Mouse (Mus musculus) spleen, adult 2 months (tissue): Measurements from ENCODE around the gene Me1. TPM values are rescaled to one million over a fixed set of nuclear protein-coding genes. Genes with fewer than 3 reads are reported as not detected.
A peak's percentile ranks its signal among the peaks of the same experiment; 100 is the strongest.

Experiments used
- DNase-seq, 2 experiments: peaks; one replicate each; pipeline versions ENCODE4 v3.0.0 to v3.0.0-alpha.2; 2012 to 2021; ENCODE audit warnings: low spot score in 2 of 2, low read depth in 1 of 2
- H3K27ac ChIP-seq: fragments of 200-500 bp; 2 replicates; pipeline ENCODE4 v1.5.1; 2012; ENCODE audit warnings: low read length, inconsistent platforms; ENCODE audit not compliant: insufficient read depth
- H3K27me3 ChIP-seq: fragments of 200-500 bp; 2 replicates; pipeline ENCODE4 v1.6.1; 2012; ENCODE audit warnings: mild to moderate bottlenecking, moderate library complexity, low read length, inconsistent platforms; ENCODE audit not compliant: control insufficient read depth, insufficient read depth
- H3K36me3 ChIP-seq: fragments of 200-500 bp; 2 replicates; pipeline ENCODE4 v1.6.1; 2012; ENCODE audit warnings: mild to moderate bottlenecking, low read length, inconsistent platforms; ENCODE audit not compliant: control insufficient read depth, insufficient read depth
- H3K4me1 ChIP-seq: fragments of 200-500 bp; 2 replicates; pipeline ENCODE4 v1.6.1; 2011; ENCODE audit warnings: inconsistent platforms; ENCODE audit not compliant: control insufficient read depth, insufficient read depth, insufficient read length
- H3K4me3 ChIP-seq: fragments of 200-500 bp; 2 replicates; pipeline ENCODE4 v1.5.1; 2011; ENCODE audit warnings: mild to moderate bottlenecking, inconsistent platforms; ENCODE audit not compliant: insufficient read depth, insufficient read length; ENCODE audit errors: extremely low read depth
- CTCF ChIP-seq: fragments of 200-500 bp; IDR thresholded peaks from 2 replicates; pipeline ENCODE4 v1.5.1; 2011; ENCODE audit warnings: mild to moderate bottlenecking, inconsistent platforms; ENCODE audit not compliant: insufficient read depth, insufficient read length, insufficient replicate concordance; ENCODE audit errors: extremely low read depth
- POLR2A ChIP-seq: fragments of 200-500 bp; IDR thresholded peaks from 2 replicates; pipeline ENCODE4 v1.6.1; 2011; ENCODE audit warnings: low read depth, low read length, inconsistent platforms
- WGBS: fragments of 180-500 bp; shearing (Covaris S2); methylation state at CpG from one replicate; pipeline ENCODE4 v1.1.7; 2018; 5-methylcytosine and 5-hydroxymethylcytosine counted together
- polyA plus RNA-seq: library from polyadenylated mRNA; depleted of rRNA; stranded (reverse); fragments of >200 nt; gene quantifications from 2 replicates; pipeline ENCODE4 v1.2.3, GENCODE M21; 2012

Me1 gene
- polyA plus RNA-seq, 1 experiment, result 2.0 TPM

DNA sequence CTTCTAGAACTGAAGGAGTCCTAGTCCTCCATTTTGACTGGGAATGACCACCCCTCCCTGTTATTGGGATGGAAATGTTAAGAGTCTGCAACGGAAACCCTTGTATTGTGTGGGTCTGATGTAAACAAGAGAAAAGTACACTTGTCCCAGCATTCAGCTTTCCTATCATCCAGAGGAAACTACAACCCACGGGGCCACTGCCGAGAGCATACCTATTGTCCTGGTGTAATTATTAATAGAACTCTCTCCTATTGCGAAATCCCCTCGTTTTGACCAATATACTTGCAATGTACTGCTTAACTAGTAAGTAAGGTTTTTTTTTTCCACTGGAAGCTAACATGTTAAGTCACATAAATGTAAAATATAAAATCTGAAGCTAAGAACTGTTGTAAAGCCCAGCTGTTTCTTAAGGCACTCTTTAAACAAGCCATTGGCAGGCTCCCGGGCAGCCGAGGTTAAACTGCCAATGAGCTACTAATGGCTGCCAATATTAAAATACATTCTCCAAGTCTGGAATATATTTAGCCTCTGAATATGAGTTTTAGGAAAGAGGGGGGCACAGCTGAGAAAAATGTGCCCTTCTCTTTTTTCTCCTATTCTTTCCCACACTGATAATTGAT is 47.7 kb downstream of the Me1 start:
- H3K27me3 ChIP-seq, result no peaks in the 10 kb centered on the region
- H3K4me1 ChIP-seq, result no peaks in the 10 kb centered on the region
- no peaks in the 10 kb centered on the region for H3K36me3 ChIP-seq
- TF ChIP-seq CTCF, result no peak
- TF ChIP-seq POLR2A, result no peak
- DNase-seq, result no peak
- H3K4me3 ChIP-seq, result no peak overlapping the region
- WGBS, result 67% methylated on average over 7 of the region's 7 CpGs
- H3K27ac ChIP-seq, result no peak overlapping the region

DNA sequence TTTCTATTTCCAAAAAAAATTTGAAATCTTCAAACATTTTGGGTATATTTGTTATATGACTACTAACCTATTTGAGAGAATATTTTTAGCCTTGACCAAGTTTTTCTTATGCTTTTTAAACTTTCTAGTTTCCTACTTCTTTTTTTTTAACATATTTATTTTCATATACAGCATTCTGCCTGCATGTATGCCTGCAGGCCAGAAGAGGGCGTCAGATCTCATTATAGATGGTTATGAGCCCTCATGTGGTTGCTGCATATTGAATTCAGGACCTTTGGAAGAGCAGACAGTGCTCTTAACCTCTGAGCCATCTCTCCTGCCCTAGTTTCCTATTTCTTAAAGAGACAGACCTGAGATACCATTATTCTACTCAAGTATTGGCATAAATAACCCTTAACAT is 48.9 kb downstream of the Me1 start:
- 0% methylated on average over 1 of the region's 1 CpGs for WGBS
- DNase-seq, result no peak
- Histone ChIP-seq H3K27ac (no peak overlapping the region), H3K4me3 (no peak overlapping the region), H3K4me1 (no peaks in the 10 kb centered on the region), H3K36me3 (no peaks in the 10 kb centered on the region), H3K27me3 (no peaks in the 10 kb centered on the region)
- TF ChIP-seq POLR2A (no peak), CTCF (no peak)

GRCm38 (mm10) chr9:86643497-86643896 is 52.3 kb downstream of the Me1 start:
- H3K36me3 ChIP-seq, result no peaks in the 10 kb centered on the region

DNA sequence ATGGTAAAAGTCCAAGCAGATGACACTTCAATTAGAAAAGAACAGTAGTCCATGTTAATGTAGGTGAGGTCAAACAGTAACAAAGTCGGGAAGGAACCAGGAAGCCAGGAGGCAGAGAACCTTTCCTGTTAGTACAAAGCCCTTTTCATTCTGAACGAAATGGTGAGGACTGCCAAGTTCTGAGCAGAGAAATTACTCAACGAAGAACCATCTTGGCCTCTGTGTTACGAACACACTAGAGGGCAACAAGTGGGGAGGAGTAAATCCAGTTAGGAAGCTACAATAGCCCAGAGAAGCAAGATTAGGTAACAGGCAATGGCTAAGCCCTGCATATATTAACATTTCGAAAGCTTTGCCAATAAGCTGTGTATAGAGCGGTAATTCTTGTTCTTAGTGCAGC is 57.0 kb downstream of the Me1 start:
- 59% methylated on average over 6 of the region's 6 CpGs for WGBS
- H3K27ac ChIP-seq, result no peak overlapping the region

More at GRCm38 (mm10) chr9:86643497-86643896, 52.3 kb downstream of the Me1 start:
- Histone ChIP-seq H3K4me3 (no peak overlapping the region), H3K27ac (no peak overlapping the region), H3K4me1 (no peaks in the 10 kb centered on the region), H3K27me3 (no peaks in the 10 kb centered on the region)
- WGBS, result 94% methylated on average over 4 of the region's 4 CpGs
- DNase-seq, result no peak
- TF ChIP-seq POLR2A, result no peak
- no peak for TF ChIP-seq CTCF

DNA sequence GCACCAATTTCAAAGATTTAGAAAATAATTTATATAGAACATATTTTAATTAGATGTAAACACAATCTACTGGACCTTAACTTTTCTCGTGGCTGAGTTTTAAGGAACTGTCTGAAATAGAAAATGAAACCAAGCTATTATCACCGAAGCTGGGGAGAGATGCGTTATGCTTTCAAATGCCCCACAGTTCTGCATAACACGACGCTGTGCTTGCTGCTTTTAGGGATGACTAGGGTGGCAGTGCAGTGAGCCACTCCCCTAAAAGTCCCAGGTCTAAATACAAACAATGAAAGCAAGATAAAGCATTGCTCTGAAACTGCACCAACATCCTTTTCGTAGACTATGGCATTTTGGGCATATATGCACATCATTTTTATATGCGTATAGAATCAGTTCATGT is 64.6 kb downstream of the Me1 start:
- Histone ChIP-seq H3K27me3 (no peaks in the 10 kb centered on the region), H3K27ac (no peak overlapping the region), H3K36me3 (no peaks in the 10 kb centered on the region), H3K4me3 (peak overlapping the region; percentile 25; the same call in 1 of the 2 replicates), H3K4me1 (no peaks in the 10 kb centered on the region)
- peak in 1 of 2 experiments; percentile 9 for DNase-seq
- TF ChIP-seq POLR2A, result no peak
- TF ChIP-seq CTCF, result no peak
- 19% methylated on average over 7 of the region's 7 CpGs for WGBS

More for the DNA sequence above, 57.0 kb downstream of the Me1 start:
- DNase-seq, result no peak
- Histone ChIP-seq H3K4me3 (no peak overlapping the region), H3K36me3 (no peaks in the 10 kb centered on the region), H3K4me1 (no peaks in the 10 kb centered on the region), H3K27me3 (no peaks in the 10 kb centered on the region)
- TF ChIP-seq POLR2A, result no peak
- no peak for TF ChIP-seq CTCF

GRCm38 (mm10) chr9:86630352-86630931 is 65.3 kb downstream of the Me1 start:
- Histone ChIP-seq H3K4me3 (no peak overlapping the region), H3K27ac (no peak overlapping the region), H3K27me3 (no peaks in the 10 kb centered on the region), H3K36me3 (no peaks in the 10 kb centered on the region), H3K4me1 (no peaks in the 10 kb centered on the region)
- no peak for TF ChIP-seq CTCF
- TF ChIP-seq POLR2A, result no peak
- WGBS, result 86% methylated on average over 5 of the region's 5 CpGs
- DNase-seq, result no peak

DNA sequence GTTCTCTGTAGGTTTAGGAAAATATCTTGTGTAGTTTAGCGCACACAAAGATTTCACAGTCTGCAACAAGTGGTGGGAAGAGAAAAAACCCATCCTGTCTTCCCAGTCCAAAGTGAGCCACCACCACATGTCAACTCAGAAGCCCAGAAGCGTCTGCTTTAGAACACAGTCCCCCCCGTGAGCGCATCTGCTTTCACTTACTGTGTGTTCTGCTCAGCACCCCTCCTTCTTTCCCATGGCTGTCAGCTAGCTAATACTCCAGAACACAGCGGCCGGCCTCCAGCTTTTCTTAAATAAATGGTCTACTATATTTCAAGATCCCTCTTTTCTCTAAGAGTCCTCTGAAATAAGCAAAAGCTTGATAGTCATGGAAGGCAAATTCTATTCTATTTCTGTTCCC is 66.4 kb downstream of the Me1 start:
- H3K36me3 ChIP-seq, result no peaks in the 10 kb centered on the region
- TF ChIP-seq CTCF (no peak), POLR2A (no peak)

More for the DNA sequence above, 66.4 kb downstream of the Me1 start:
- no peaks in the 10 kb centered on the region for H3K4me1 ChIP-seq
- WGBS, result 91% methylated on average over 6 of the region's 6 CpGs
- H3K27ac ChIP-seq, result no peak overlapping the region
- no peaks in the 10 kb centered on the region for H3K27me3 ChIP-seq
- DNase-seq, result no peak
- H3K4me3 ChIP-seq, result no peak overlapping the region
